Mouse (Mus musculus): Measurements from ENCODE around the gene Stpg3. TPM values are rescaled to one million over a fixed set of nuclear protein-coding genes. Genes with fewer than 3 reads are reported as not detected.

The Stpg3 gene
- total RNA-seq, 1 experiment, result 0.45 TPM

GRCm38 (mm10) chr2:25180478-25180903 is 33.9 kb downstream of the Stpg3 start, which contains the start of gene Nrarp:
Gene Nrarp, plus strand, starts transcription at chr2:25180758.
- H3K4me1 ChIP-seq (ENCODE audit: control insufficient read depth in 2 of 2, insufficient read depth in 2 of 2, low read length in 2 of 2, poor library complexity in 1 of 2), result peaks cover 1 to 4% of the 10 kb centered on the region in 2 experiments; a peak in 1 of 4 replicates
- no peak for TF ChIP-seq MAFK (IDR thresholded peaks at IDR 0.05; ENCODE audit: insufficient read depth, low read depth, low read length)

GRCm38 (mm10) chr2:25179566-25180217 is 34.7 kb downstream of the Stpg3 start:
- peaks cover 0 to 2% of the 10 kb centered on the region in 2 experiments; a peak in 1 of 4 replicates for H3K4me1 ChIP-seq (ENCODE audit: control insufficient read depth in 2 of 2, insufficient read depth in 2 of 2, low read length in 2 of 2, poor library complexity in 1 of 2)
- in situ Hi-C loops (cut with MboI; ENCODE audit: low sequenced_read_pairs in 2 of 2, unreplicated experiment in 2 of 2), result no loop called here
- H3K36me3 ChIP-seq (ENCODE audit: control insufficient read depth, insufficient read depth, low read length, poor library complexity, severe bottlenecking), result no peaks in the 10 kb centered on the region
- DNase-seq (ENCODE audit: low read depth, low spot score), result no peak
- no peak for TF ChIP-seq MAFK (IDR thresholded peaks at IDR 0.05; ENCODE audit: insufficient read depth, low read depth, low read length)
- TF ChIP-seq HCFC1 (IDR thresholded peaks at IDR 0.05; ENCODE audit: borderline replicate concordance, insufficient read depth, low read length), result no peak
- TF ChIP-seq ZC3H11A (IDR thresholded peaks at IDR 0.05; ENCODE audit: borderline replicate concordance, low read depth, low read length), result no peak
- TF ChIP-seq CHD2 (IDR thresholded peaks at IDR 0.05; ENCODE audit: low read depth, low read length), result no peak
- no peak for TF ChIP-seq ZNF384 (IDR thresholded peaks at IDR 0.05; ENCODE audit: low read depth, low read length)
- no peak overlapping the region for H3K27ac ChIP-seq (ENCODE audit: insufficient read depth, low read depth, low read length, poor library complexity, severe bottlenecking)
- H3K9ac ChIP-seq (ENCODE audit: insufficient read depth, low read depth, low read length, poor library complexity, severe bottlenecking), result no peak overlapping the region
- H3K9me3 ChIP-seq (ENCODE audit: control insufficient read depth, insufficient read depth, low read depth, low read length), result no peaks in the 10 kb centered on the region
- no peak overlapping the region for H3K4me3 ChIP-seq (ENCODE audit: insufficient read depth in 1 of 2, low read depth in 1 of 2, low read length in 2 of 2, poor library complexity in 1 of 2, severe bottlenecking in 1 of 2)

More at GRCm38 (mm10) chr2:25180478-25180903, 33.9 kb downstream of the Stpg3 start, which contains the start of gene Nrarp:
- in situ Hi-C loops (cut with MboI; ENCODE audit: low sequenced_read_pairs in 2 of 2, unreplicated experiment in 2 of 2), result no loop called here
- H3K27ac ChIP-seq (ENCODE audit: insufficient read depth, low read depth, low read length, poor library complexity, severe bottlenecking), result no peak within 1 kb of the TSS
- H3K9ac ChIP-seq (ENCODE audit: insufficient read depth, low read depth, low read length, poor library complexity, severe bottlenecking), result peak within 1 kb of the TSS; percentile 58
- H3K36me3 ChIP-seq (ENCODE audit: control insufficient read depth, insufficient read depth, low read length, poor library complexity, severe bottlenecking), result no peaks in the 10 kb centered on the region
- peak; percentile 93 for DNase-seq (ENCODE audit: low read depth, low spot score)
- H3K4me3 ChIP-seq (ENCODE audit: insufficient read depth in 1 of 2, low read depth in 1 of 2, low read length in 2 of 2, poor library complexity in 1 of 2, severe bottlenecking in 1 of 2), result peak within 1 kb of the TSS; percentile 62 to 68
- no peaks in the 10 kb centered on the region for H3K9me3 ChIP-seq (ENCODE audit: control insufficient read depth, insufficient read depth, low read depth, low read length)

GRCm38 (mm10) chr2:25178285-25178972 is 36.0 kb downstream of the Stpg3 start:
- TF ChIP-seq ZNF384 (IDR thresholded peaks at IDR 0.05; ENCODE audit: low read depth, low read length) (no peak), ZC3H11A (IDR thresholded peaks at IDR 0.05; ENCODE audit: borderline replicate concordance, low read depth, low read length) (no peak), CHD2 (IDR thresholded peaks at IDR 0.05; ENCODE audit: low read depth, low read length) (no peak), HCFC1 (IDR thresholded peaks at IDR 0.05; ENCODE audit: borderline replicate concordance, insufficient read depth, low read length) (no peak), MAFK (IDR thresholded peaks at IDR 0.05; ENCODE audit: insufficient read depth, low read depth, low read length) (no peak)
- in situ Hi-C loops (cut with MboI; ENCODE audit: low sequenced_read_pairs in 2 of 2, unreplicated experiment in 2 of 2), result no loop called here
- no peak for DNase-seq (ENCODE audit: low read depth, low spot score)
- Histone ChIP-seq H3K4me1 (ENCODE audit: control insufficient read depth in 2 of 2, insufficient read depth in 2 of 2, low read length in 2 of 2, poor library complexity in 1 of 2) (peaks cover 0 to 2% of the 10 kb centered on the region in 2 experiments; a peak in 1 of 4 replicates), H3K36me3 (ENCODE audit: control insufficient read depth, insufficient read depth, low read length, poor library complexity, severe bottlenecking) (no peaks in the 10 kb centered on the region), H3K9ac (ENCODE audit: insufficient read depth, low read depth, low read length, poor library complexity, severe bottlenecking) (no peak overlapping the region), H3K27ac (ENCODE audit: insufficient read depth, low read depth, low read length, poor library complexity, severe bottlenecking) (no peak overlapping the region), H3K4me3 (ENCODE audit: insufficient read depth in 1 of 2, low read depth in 1 of 2, low read length in 2 of 2, poor library complexity in 1 of 2, severe bottlenecking in 1 of 2) (no peak overlapping the region), H3K9me3 (ENCODE audit: control insufficient read depth, insufficient read depth, low read depth, low read length) (no peaks in the 10 kb centered on the region)

- Histone ChIP-seq H3K36me3 (ENCODE audit: control insufficient read depth, insufficient read depth, low read length, poor library complexity, severe bottlenecking) (no peaks in the 10 kb centered on the region), H3K4me1 (ENCODE audit: control insufficient read depth in 2 of 2, insufficient read depth in 2 of 2, low read length in 2 of 2, poor library complexity in 1 of 2) (peaks cover 0 to 6% of the 10 kb centered on the region in 2 experiments; a peak in 1 of 4 replicates), H3K9me3 (ENCODE audit: control insufficient read depth, insufficient read depth, low read depth, low read length) (no peaks in the 10 kb centered on the region), H3K4me3 (ENCODE audit: insufficient read depth in 1 of 2, low read depth in 1 of 2, low read length in 2 of 2, poor library complexity in 1 of 2, severe bottlenecking in 1 of 2) (no peak overlapping the region), H3K27ac (ENCODE audit: insufficient read depth, low read depth, low read length, poor library complexity, severe bottlenecking) (no peak overlapping the region), H3K9ac (ENCODE audit: insufficient read depth, low read depth, low read length, poor library complexity, severe bottlenecking) (no peak overlapping the region)
- in situ Hi-C loops (cut with MboI; ENCODE audit: low sequenced_read_pairs in 2 of 2, unreplicated experiment in 2 of 2), result no loop called here
- no peak for DNase-seq (ENCODE audit: low read depth, low spot score)
- TF ChIP-seq HCFC1 (IDR thresholded peaks at IDR 0.05; ENCODE audit: borderline replicate concordance, insufficient read depth, low read length) (no peak), ZNF384 (IDR thresholded peaks at IDR 0.05; ENCODE audit: low read depth, low read length) (no peak), CHD2 (IDR thresholded peaks at IDR 0.05; ENCODE audit: low read depth, low read length) (no peak), MAFK (IDR thresholded peaks at IDR 0.05; ENCODE audit: insufficient read depth, low read depth, low read length) (no peak), ZC3H11A (IDR thresholded peaks at IDR 0.05; ENCODE audit: borderline replicate concordance, low read depth, low read length) (no peak)
Observed at GRCm38 (mm10) chr2:25177685-25178084, 36.8 kb downstream of the Stpg3 start.

Measured in ES-E14 (cell line).